Mouse (Mus musculus) G1E (cell line): ENCODE results near the gene Plppr3.

Experiments used
- CTCF ChIP-seq: IDR thresholded peaks from 2 replicates; pipeline ENCODE4 v1.5.1; 2012; ENCODE audit warnings: low read depth, low read length, inconsistent platforms, mixed read lengths
- GATA1 ChIP-seq: IDR thresholded peaks from 2 replicates; pipeline ENCODE4 v1.6.1; 2012; ENCODE audit warnings: borderline replicate concordance, low read length, inconsistent platforms, mixed read lengths

DNA sequence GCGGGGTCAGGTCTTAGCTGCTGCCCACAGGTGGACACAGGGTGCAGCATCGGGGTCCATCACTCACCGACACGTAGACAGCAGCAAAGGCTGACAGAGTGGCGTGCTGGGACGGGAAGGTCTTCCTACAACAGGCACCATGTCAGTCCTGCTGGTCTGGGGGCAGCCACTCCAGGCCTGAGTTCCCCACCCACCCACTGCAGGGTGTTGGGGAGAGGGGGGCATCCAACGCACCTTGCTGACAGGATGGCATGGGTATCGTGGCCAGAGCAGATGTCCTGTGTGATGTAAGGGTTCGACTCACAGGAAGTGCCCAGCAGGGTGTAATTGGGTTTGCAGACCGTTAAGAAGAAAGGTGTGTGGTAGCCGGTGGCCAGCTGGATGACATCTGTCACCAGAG lies 7.8 kb downstream of the Plppr3 start:
- TF ChIP-seq CTCF (no peak), GATA1 (no peak)
